Mouse (Mus musculus): Measurements from ENCODE around the gene Rab7.
A peak's percentile ranks its signal among the peaks of the same experiment; 100 is the strongest.

- TF ChIP-seq CTCF (IDR thresholded peaks at IDR 0.05; ENCODE audit: low read depth, low read length) (peak; percentile 18; the same call in 1 of the 2 replicates), POLR2A (IDR thresholded peaks at IDR 0.05; ENCODE audit: extremely low read depth, insufficient read depth, low read length) (no peak)
Measured at GRCm38 (mm10) chr6:88061406-88061805, 16.3 kb upstream of the Rab7 start.
